Mouse (Mus musculus) heart, adult 18-20 months (tissue): ENCODE data around the gene Majin. TPM values are rescaled to one million over a fixed set of nuclear protein-coding genes. Genes with fewer than 3 reads are reported as not detected.

Source experiments
- DNase-seq, 2 experiments: peaks; one replicate each; pipeline ENCODE4 v3.0.0; 2021 to 2022; ENCODE audit warnings: mixed read lengths in 1 of 2
- total RNA-seq, 2 experiments: library from RNA; stranded (reverse); gene quantifications; 2 replicates each; pipeline ENCODE4 v1.2.3; 2021

Majin gene
- total RNA-seq, 2 experiments from 2014 or later, result not detected

- DNase-seq, result peak; percentile 27 to 51
Observed at GRCm38 (mm10) chr19:6230411-6230810, 46.2 kb downstream of the Majin start.

DNA sequence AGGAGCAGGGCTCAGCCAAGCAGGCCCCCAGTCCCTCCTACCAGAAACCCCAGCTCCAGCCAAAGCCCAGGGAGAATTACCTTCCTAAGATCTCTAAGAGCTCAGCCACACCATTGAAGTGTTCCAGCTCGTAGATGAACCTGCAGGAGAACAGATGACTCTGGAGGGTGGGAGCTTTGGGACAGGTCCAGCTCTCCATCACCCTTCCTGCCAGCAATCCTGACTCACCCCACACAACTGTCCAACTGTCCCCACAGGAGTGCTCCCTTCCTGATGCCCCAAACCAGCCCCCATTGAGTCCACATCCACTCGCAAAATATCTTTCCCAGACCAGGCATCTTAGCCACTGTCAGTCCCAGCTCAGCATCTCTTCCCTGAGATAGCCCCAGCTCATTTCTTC lies 46.8 kb downstream of the Majin start:
- DNase-seq, result no peak

DNA sequence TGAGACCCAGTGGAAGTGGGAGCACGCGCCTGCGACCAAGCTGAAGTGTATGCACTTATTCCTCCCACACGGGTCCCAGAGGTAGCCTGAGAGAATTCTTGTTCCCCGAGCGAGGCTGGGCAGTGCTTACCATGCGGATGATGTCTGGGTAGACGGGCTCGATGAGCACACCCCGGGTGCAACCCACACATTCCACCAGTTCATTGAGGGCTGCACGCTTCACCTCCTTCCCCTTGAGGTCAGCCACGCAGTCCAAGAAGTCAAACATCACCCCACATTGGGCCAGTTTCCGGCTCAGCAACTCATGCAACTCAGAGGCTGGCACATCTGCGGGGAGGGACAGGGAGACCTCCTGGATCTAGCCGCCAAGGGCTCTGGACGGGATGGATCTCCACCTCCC lies 49.5 kb downstream of the Majin start:
- no peak for DNase-seq

GRCm38 (mm10) chr19:6234337-6235083 lies 50.3 kb downstream of the Majin start:
- DNase-seq, result peak; percentile 35 to 51

GRCm38 (mm10) chr19:6235084-6236052 lies 51.2 kb downstream of the Majin start, which contains the start of gene Ppp2r5b:
Ppp2r5b (minus strand) TSS chr19:6235872.
- peak; percentile 95 to 96 for DNase-seq

GRCm38 (mm10) chr19:6236053-6236441 lies 51.9 kb downstream of the Majin start:
- DNase-seq, result peak; percentile 95 to 96

GRCm38 (mm10) chr19:6236842-6237241 lies 52.7 kb downstream of the Majin start:
- no peak for DNase-seq

- DNase-seq, result no peak
Observed at GRCm38 (mm10) chr19:6238740-6239139, 54.6 kb downstream of the Majin start.

DNA sequence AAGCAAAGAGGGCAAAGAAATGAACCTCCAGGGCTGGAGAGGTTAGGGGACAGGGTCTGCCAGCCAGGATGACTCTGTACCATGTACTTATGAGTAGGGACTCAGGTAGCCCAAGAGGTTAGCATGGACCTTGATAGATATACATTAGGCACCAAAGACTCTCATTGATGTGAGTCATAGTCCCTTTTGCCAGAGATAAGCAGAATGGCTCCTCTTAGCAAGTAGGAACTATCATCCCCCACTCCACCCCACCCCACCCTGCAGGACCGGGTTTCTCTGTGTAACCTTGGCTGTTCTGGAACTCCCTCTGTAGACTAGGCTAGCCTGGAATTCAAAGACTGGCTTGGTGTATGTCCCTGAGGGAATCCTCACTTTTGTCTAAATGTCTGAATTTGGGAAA lies 55.9 kb downstream of the Majin start:
- DNase-seq, result no peak

DNA sequence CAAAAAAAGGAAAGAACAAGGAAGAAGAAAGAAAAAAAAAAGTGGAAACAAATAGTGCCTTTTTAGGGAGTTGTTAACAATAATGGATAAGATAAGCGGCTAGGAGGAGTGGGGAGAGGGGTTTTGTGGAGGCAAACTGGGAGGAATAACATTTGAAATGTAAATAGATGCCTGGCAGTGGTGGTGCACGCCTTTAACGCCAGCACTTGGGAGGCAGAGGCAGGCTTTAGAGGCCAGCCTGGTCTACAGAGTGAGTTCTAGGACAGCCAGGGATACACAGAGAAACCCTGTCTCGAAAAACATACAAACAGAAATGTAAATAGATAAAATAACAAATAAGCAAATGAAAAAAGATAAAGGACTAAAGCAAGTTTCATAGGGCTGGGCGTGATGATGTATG lies 56.5 kb downstream of the Majin start:
- DNase-seq, result no peak

DNA sequence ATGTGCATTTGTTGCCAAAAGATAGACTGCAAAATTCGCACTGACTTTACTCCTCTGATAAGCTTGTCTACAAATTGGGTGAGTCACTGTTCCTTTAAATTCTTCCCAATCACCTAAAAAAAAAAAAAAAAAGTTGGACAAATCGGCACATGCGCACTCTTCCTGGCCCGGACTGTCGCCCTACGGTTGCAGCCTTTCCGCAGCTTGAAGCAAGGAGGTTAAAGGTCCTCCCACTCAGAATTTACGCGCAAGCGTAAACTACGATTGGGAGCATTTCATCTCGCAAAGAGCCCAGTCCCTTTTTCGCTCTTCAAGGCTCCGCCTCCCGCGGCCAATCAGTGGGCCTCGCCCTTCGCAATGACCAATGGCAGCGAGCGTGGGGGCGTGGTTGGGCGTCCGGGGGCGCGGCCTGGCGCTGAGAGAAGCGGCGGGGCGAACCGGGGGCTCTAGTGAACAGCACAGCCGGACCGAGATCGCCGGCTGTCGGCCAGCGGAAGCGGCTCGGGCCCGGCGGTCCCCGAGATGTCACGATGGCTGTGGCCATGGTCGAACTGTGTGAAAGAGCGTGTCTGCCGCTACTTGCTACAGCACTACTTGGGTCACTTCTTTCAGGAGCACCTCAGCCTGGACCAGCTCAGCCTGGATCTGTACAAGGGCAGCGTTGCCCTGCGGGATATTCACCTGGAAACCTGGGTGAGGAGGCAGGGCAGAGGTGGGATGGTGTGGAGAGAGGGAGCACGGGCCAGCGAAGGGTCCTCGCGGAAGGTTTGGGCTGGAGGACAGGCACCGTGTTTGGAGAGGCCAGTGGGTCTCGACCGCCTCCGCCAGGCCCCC lies 57.3 kb downstream of the Majin start, which contains the start of gene Atg2a:
Atg2a (plus strand) TSS at position 395 of the 834 bp plus-strand sequence.
- DNase-seq, result peak; percentile 99 to 100

- peak; percentile 59 to 69 for DNase-seq
Observed at GRCm38 (mm10) chr19:6242281-6242680, 58.1 kb downstream of the Majin start.

GRCm38 (mm10) chr19:6243226-6243625 lies 59.0 kb downstream of the Majin start:
- no peak for DNase-seq

DNA sequence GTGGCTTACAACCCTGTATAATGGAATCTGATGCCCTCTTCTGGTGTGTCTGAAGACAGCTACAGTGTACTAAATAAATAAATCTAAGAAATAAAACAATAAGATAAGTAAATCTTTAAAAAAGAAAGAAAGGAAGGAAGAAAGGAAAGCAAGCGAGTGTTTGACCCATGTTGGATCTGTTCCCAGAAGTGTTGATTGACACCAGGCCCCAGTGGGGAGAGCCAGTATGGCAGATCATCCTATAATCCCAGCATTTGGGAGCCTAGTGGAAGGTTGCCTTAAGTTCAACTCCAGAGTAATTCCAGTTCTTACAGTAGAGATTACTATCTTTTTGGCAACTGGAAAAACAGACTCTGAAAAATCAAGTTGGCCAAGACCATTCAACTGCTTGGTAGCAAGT lies 61.6 kb downstream of the Majin start:
- no peak for DNase-seq

GRCm38 (mm10) chr19:6247526-6248300 lies 63.5 kb downstream of the Majin start:
- no peak for DNase-seq

GRCm38 (mm10) chr19:6253021-6253420 lies 68.8 kb downstream of the Majin start:
- DNase-seq, result no peak

DNA sequence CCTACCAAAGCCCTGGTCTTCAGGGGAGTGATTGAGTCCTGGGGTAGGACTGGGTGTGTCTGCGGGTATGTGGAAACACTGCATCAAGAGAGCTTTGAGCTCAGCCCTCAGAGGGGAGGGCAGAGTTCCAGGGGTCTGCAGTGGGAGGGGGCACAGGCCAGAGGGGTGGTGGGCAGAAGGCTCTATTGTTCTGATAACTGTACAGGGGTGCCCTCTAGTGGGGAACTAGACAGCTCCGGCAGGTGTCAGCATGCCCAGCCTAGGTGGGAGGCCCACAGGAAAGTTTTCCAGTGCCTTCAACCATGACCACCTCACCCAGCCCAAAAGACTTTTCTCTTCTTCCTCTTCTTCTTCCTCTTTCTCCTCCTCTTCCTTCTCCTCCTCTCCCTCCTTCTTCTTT lies 76.2 kb downstream of the Majin start:
- DNase-seq, result no peak

DNA sequence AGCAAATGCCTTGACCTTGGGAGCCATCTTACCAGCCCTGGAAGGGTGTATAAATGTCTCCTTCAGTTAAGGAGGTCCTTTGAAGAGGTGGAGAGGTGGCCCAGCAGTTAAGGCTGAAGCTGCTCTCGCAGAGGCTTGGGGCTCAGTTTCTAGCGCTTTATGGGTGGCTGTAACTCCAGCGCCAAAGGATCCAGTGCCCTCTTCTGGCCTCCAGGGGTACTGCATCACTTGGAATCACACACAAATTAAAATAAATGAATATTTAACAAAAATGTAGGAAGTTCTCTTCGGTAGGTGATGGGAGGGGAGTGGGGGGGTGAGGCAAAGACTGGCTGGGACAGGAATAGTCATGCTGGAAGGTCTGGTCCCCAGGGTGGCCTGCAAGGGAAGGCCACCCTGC lies 76.8 kb downstream of the Majin start:
- DNase-seq, result no peak

DNA sequence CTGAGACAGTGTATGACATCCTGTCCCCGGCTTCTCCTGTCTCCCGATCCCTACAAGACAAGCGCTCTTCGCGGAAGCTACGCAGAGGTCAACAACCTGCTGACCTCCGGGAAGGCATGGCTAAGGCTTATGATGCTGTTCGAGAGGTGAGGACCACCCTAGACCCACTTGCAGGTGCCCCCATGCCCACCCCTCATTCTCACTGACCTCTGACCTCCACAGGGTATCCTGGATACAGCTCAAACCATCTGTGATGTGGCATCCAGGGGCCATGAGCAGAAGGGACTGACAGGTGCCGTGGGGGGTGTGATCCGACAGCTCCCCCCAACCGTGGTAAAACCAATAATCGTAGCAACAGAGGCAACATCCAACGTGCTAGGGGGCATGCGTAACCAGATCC lies 77.2 kb downstream of the Majin start:
- no peak for DNase-seq

DNA sequence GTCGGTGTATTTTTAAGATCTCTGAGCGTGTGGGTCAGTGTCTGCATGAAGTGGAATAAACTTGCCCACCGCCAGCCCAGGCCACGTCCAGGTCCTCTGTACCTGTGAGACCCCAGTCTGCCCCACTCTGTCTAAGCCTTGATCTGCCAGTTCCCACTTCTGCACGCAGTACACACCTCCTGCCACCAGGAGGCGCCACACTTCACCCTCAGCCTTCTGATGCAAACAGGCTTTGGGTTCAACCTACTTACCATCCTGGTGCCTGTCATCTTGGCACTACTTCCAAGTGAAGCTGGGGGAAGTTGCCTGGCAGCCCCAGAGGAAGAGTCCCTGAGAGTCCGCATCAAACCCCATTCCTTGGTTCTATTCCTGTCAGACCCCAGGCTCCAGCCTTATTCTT lies 78.0 kb downstream of the Majin start:
- peak; percentile 70 to 87 for DNase-seq

GRCm38 (mm10) chr19:6262839-6263433 lies 78.7 kb downstream of the Majin start:
- no peak for DNase-seq
